Mouse (Mus musculus): Measurements from ENCODE around the gene Btf3. TPM values are rescaled to one million over a fixed set of nuclear protein-coding genes. Genes with fewer than 3 reads are reported as not detected.

Gene Btf3
- polyA plus RNA-seq, 1 experiment, result 1,169 TPM

DNA sequence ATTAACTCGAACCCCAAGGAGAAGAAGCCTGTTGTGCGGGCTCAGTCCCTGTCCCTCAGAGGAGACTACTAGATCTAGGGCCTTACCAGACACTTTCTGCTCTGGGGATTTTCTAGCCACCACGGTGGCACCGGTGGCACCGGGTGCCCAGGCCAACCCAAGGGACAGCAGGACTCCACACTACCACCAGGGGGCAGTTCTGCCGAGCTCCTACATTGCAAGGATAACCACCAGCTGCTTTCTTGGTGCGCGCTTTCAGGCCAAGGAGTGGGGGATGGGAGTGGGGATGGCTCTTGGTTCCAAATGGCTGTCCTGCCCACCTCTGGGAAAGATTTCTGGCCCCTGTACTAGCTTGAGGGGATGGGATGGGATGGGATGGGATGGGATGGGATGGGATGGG lies 34.7 kb upstream of the Btf3 start:
- no peak overlapping the region for H3K4me3 ChIP-seq (ENCODE audit: low read depth, low read length)
- no peaks in the 10 kb centered on the region; the same call in 1 of the 2 replicates for H3K9me3 ChIP-seq (replicated peaks; ENCODE audit: control insufficient read depth, insufficient read depth, low read length, poor library complexity, severe bottlenecking)
- peaks cover 39% of the 10 kb centered on the region for H3K27me3 ChIP-seq (ENCODE audit: control insufficient read depth, insufficient read depth, low read length, poor library complexity, severe bottlenecking)
- no peak overlapping the region for H3K9ac ChIP-seq (ENCODE audit: low read depth, poor library complexity, severe bottlenecking)
- no peak for TF ChIP-seq POLR2A (IDR thresholded peaks at IDR 0.05; ENCODE audit: insufficient read depth, low read length)
- no peak for TF ChIP-seq EP300 (IDR thresholded peaks at IDR 0.05; ENCODE audit: insufficient read depth, low read depth, low read length)
- TF ChIP-seq CTCF (IDR thresholded peaks at IDR 0.05; ENCODE audit: low read depth, low read length), result peak; percentile 63
- H3K4me1 ChIP-seq (ENCODE audit: control insufficient read depth, insufficient read depth, low read length), result no peaks in the 10 kb centered on the region
- no peaks in the 10 kb centered on the region for H3K36me3 ChIP-seq (ENCODE audit: control insufficient read depth, insufficient read depth, low read length, poor library complexity, severe bottlenecking)
- no peak overlapping the region for H3K27ac ChIP-seq (ENCODE audit: insufficient read depth, low read length)

DNA sequence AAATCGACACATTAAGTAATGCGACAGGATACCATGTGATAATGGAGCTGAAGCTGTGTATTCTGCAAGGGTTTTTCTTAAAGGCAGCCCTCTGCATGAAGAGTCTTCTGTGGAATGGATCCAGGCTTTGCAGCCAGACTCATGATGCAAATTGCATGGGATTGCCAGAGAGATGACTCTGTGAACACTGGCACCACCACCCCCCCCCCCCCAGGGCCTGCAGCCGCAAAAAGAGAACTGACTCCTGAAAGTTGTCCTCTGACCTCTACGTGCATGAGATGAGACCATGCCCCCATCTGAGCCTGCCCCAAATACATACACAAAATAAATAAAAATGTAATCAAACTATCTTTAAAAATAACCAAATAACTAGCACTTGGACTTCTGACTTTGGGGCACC lies 32.7 kb upstream of the Btf3 start:
- H3K9ac ChIP-seq (ENCODE audit: low read depth, poor library complexity, severe bottlenecking), result no peak overlapping the region
- no peak overlapping the region for H3K4me3 ChIP-seq (ENCODE audit: low read depth, low read length)
- no peaks in the 10 kb centered on the region; the same call in 1 of the 2 replicates for H3K9me3 ChIP-seq (replicated peaks; ENCODE audit: control insufficient read depth, insufficient read depth, low read length, poor library complexity, severe bottlenecking)
- H3K27ac ChIP-seq (ENCODE audit: insufficient read depth, low read length), result no peak overlapping the region
- H3K36me3 ChIP-seq (ENCODE audit: control insufficient read depth, insufficient read depth, low read length, poor library complexity, severe bottlenecking), result no peaks in the 10 kb centered on the region
- no peaks in the 10 kb centered on the region for H3K4me1 ChIP-seq (ENCODE audit: control insufficient read depth, insufficient read depth, low read length)
- peaks cover 21% of the 10 kb centered on the region for H3K27me3 ChIP-seq (ENCODE audit: control insufficient read depth, insufficient read depth, low read length, poor library complexity, severe bottlenecking)
- TF ChIP-seq POLR2A (IDR thresholded peaks at IDR 0.05; ENCODE audit: insufficient read depth, low read length), result no peak
- TF ChIP-seq CTCF (IDR thresholded peaks at IDR 0.05; ENCODE audit: low read depth, low read length), result no peak
- no peak for TF ChIP-seq EP300 (IDR thresholded peaks at IDR 0.05; ENCODE audit: insufficient read depth, low read depth, low read length)

DNA sequence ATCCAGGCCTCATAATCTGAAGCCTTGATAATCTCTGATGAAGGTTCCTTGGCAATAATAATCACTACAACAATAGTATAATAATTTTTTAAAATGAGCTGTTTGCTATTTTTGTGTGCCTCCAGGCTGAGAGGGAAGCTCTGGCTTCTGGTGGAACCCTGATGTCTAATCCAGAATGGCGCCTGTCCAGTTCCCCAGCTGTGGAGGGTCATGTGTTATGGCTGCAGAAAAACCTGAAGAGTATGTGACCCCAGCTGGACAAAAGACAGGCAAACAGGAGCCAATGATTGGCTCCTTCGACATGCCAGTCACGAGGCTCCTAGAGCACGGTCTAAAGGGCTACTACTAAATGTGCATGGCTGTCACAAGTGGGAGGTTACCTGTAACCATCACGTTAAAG lies 23.7 kb upstream of the Btf3 start:
- H3K9ac ChIP-seq (ENCODE audit: low read depth, poor library complexity, severe bottlenecking), result no peak overlapping the region
- H3K36me3 ChIP-seq (ENCODE audit: control insufficient read depth, insufficient read depth, low read length, poor library complexity, severe bottlenecking), result no peaks in the 10 kb centered on the region
- no peaks in the 10 kb centered on the region for H3K4me1 ChIP-seq (ENCODE audit: control insufficient read depth, insufficient read depth, low read length)
- no peak overlapping the region for H3K4me3 ChIP-seq (ENCODE audit: low read depth, low read length)
- TF ChIP-seq POLR2A (IDR thresholded peaks at IDR 0.05; ENCODE audit: insufficient read depth, low read length), result no peak
- no peak for TF ChIP-seq CTCF (IDR thresholded peaks at IDR 0.05; ENCODE audit: low read depth, low read length)
- no peak for TF ChIP-seq EP300 (IDR thresholded peaks at IDR 0.05; ENCODE audit: insufficient read depth, low read depth, low read length)
- H3K27ac ChIP-seq (ENCODE audit: insufficient read depth, low read length), result no peak overlapping the region
- H3K9me3 ChIP-seq (replicated peaks; ENCODE audit: control insufficient read depth, insufficient read depth, low read length, poor library complexity, severe bottlenecking), result no peaks in the 10 kb centered on the region
- H3K27me3 ChIP-seq (ENCODE audit: control insufficient read depth, insufficient read depth, low read length, poor library complexity, severe bottlenecking), result no peaks in the 10 kb centered on the region

DNA sequence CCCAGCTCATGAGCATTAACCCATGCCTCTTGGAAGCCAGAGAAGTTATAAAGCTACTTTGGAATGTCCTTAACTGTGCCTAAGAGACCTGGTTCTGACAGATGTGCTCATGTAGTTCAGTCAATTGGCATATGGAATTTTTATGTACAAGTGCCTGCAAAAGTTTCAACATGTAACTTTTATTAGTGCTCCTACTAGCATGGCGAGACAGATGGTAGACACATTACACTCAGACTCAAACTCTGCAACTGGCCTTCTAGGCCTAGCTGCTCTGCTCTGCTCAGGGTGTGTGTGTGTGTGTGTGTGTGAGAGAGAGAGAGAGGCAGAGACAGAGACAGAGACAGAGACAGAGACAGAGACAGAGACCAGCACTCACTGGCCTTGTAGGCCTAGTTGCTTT lies 19.4 kb upstream of the Btf3 start:
- H3K9me3 ChIP-seq (replicated peaks; ENCODE audit: control insufficient read depth, insufficient read depth, low read length, poor library complexity, severe bottlenecking), result 0 out of 2 replicates have a peak, but pooled peaks cover 4% of the 10 kb centered on the region
- H3K4me3 ChIP-seq (ENCODE audit: low read depth, low read length), result no peak overlapping the region
- no peak overlapping the region for H3K27ac ChIP-seq (ENCODE audit: insufficient read depth, low read length)
- H3K9ac ChIP-seq (ENCODE audit: low read depth, poor library complexity, severe bottlenecking), result no peak overlapping the region
- TF ChIP-seq POLR2A (IDR thresholded peaks at IDR 0.05; ENCODE audit: insufficient read depth, low read length), result no peak
- no peak for TF ChIP-seq CTCF (IDR thresholded peaks at IDR 0.05; ENCODE audit: low read depth, low read length)
- TF ChIP-seq EP300 (IDR thresholded peaks at IDR 0.05; ENCODE audit: insufficient read depth, low read depth, low read length), result no peak
- no peaks in the 10 kb centered on the region for H3K36me3 ChIP-seq (ENCODE audit: control insufficient read depth, insufficient read depth, low read length, poor library complexity, severe bottlenecking)
- no peaks in the 10 kb centered on the region for H3K27me3 ChIP-seq (ENCODE audit: control insufficient read depth, insufficient read depth, low read length, poor library complexity, severe bottlenecking)
- no peaks in the 10 kb centered on the region for H3K4me1 ChIP-seq (ENCODE audit: control insufficient read depth, insufficient read depth, low read length)

DNA sequence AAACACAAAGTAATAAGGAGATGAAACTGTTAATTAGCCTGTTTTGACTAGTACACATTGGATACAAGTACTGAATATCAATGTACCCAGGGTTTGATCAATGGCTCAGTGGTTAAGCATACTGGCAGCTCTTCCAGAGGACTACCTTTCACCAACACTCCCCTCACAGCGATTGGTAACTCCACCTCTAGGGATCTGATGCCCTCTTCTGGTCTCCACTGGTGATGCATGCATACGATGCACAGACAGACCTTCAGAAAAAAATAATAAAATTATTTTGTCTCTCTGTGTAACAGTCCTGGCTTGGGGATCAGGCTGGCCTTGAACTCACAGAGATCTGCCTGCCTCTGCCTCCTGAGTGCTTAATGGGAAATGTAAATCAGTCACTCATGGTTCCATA lies 15.3 kb upstream of the Btf3 start:
- H3K9me3 ChIP-seq (replicated peaks; ENCODE audit: control insufficient read depth, insufficient read depth, low read length, poor library complexity, severe bottlenecking), result peaks cover 14% of the 10 kb centered on the region; the same call in 1 of the 2 replicates
- H3K27me3 ChIP-seq (ENCODE audit: control insufficient read depth, insufficient read depth, low read length, poor library complexity, severe bottlenecking), result no peaks in the 10 kb centered on the region
- no peak overlapping the region for H3K4me3 ChIP-seq (ENCODE audit: low read depth, low read length)
- no peaks in the 10 kb centered on the region for H3K4me1 ChIP-seq (ENCODE audit: control insufficient read depth, insufficient read depth, low read length)
- no peak overlapping the region for H3K27ac ChIP-seq (ENCODE audit: insufficient read depth, low read length)
- H3K9ac ChIP-seq (ENCODE audit: low read depth, poor library complexity, severe bottlenecking), result no peak overlapping the region
- no peaks in the 10 kb centered on the region for H3K36me3 ChIP-seq (ENCODE audit: control insufficient read depth, insufficient read depth, low read length, poor library complexity, severe bottlenecking)
- TF ChIP-seq EP300 (IDR thresholded peaks at IDR 0.05; ENCODE audit: insufficient read depth, low read depth, low read length), result no peak
- no peak for TF ChIP-seq CTCF (IDR thresholded peaks at IDR 0.05; ENCODE audit: low read depth, low read length)
- no peak for TF ChIP-seq POLR2A (IDR thresholded peaks at IDR 0.05; ENCODE audit: insufficient read depth, low read length)

DNA sequence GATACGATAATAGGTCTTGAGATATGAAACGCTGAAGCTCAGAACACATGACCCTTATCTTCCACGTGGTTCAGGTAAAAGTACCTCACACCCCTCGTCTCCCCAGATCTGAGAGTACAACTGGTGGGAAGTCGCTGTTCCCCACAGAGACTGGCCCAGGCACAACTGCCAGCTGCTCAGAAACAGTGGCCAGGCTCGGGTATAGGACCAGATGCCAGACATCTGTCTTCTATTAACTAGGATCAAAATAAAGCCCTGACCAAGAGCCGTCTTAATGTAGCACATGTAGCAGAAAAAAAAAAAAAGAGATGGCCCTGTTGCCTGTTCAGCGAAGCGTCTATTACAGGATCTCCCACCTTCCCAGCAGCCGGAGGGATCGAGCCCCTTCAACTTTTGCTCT lies 8.2 kb upstream of the Btf3 start:
- Histone ChIP-seq H3K4me1 (ENCODE audit: control insufficient read depth, insufficient read depth, low read length) (no peaks in the 10 kb centered on the region), H3K36me3 (ENCODE audit: control insufficient read depth, insufficient read depth, low read length, poor library complexity, severe bottlenecking) (no peaks in the 10 kb centered on the region), H3K27me3 (ENCODE audit: control insufficient read depth, insufficient read depth, low read length, poor library complexity, severe bottlenecking) (no peaks in the 10 kb centered on the region), H3K9ac (ENCODE audit: low read depth, poor library complexity, severe bottlenecking) (no peak overlapping the region), H3K27ac (ENCODE audit: insufficient read depth, low read length) (no peak overlapping the region), H3K4me3 (ENCODE audit: low read depth, low read length) (no peak overlapping the region), H3K9me3 (replicated peaks; ENCODE audit: control insufficient read depth, insufficient read depth, low read length, poor library complexity, severe bottlenecking) (peaks cover 16% of the 10 kb centered on the region)
- TF ChIP-seq POLR2A (IDR thresholded peaks at IDR 0.05; ENCODE audit: insufficient read depth, low read length) (no peak), CTCF (IDR thresholded peaks at IDR 0.05; ENCODE audit: low read depth, low read length) (no peak), EP300 (IDR thresholded peaks at IDR 0.05; ENCODE audit: insufficient read depth, low read depth, low read length) (no peak)

Data from ES-Bruce4 (cell line).